Mouse (Mus musculus): ENCODE measurements at regions not wholly inside any gene's neighbourhood (a gene's known extent, or its start where the extent isn't known, plus 50 kb on each side); places are given as distances from the start of the nearest gene placed in this dataset.

DNA sequence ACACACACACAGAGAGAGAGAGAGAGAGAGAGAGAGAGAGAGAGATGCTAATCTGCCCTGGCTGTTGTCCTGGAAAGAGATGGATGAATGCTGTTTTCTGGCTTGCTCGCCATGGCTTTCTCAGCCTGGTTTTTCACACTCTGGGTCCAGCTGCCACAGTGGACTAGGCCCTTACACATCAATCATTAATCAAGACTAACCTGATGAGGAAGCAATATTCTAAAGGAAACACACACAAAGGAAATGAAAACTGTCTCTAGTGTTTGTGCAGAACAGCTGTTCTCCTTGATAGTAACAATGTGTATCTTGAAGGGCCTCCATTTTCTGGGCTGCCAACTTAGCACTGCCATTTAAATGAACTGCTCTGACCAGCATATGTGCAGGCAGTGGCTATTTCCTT is 248.9 kb upstream of the Gadl1 start:
- no peak for DNase-seq (ENCODE audit: extremely low read depth, insufficient read length, low spot score)

DNA sequence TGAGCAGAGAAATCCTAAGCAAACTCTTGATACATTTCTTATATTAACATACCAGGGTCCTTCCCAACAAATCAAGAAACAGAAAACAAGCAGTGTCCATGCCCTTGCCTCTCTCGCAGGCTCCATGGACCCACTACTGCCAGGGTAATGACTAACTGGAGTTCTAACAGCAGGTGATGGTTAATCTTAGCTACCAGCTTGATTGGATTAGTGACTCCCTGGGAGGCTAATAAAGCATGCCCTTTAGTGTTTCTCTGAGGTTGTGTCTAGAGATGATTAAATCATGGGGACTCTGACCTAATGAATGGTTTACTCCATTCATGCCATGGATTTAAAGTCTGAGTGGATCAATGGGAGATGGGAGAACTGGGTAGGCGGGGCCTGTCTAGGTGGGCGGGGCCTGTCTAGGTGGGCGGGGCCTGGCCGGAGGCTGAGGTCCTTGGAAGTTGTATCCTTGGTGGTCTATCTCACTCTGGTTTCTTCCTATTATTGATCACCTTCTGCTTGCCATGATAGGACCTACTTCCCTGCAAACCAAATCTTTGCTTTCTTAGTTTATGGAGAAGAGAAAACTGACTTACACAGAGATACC is 247.3 kb upstream of the Gadl1 start:
- no peak for DNase-seq (ENCODE audit: extremely low read depth, insufficient read length, low spot score)

GRCm38 (mm10) chr9:115665337-115666004 is 243.8 kb upstream of the Gadl1 start:
- DNase-seq (ENCODE audit: extremely low read depth, insufficient read length, low spot score) = no peak

GRCm38 (mm10) chr9:115666530-115666929 is 242.7 kb upstream of the Gadl1 start:
- DNase-seq (ENCODE audit: extremely low read depth, insufficient read length, low spot score) = no peak

DNA sequence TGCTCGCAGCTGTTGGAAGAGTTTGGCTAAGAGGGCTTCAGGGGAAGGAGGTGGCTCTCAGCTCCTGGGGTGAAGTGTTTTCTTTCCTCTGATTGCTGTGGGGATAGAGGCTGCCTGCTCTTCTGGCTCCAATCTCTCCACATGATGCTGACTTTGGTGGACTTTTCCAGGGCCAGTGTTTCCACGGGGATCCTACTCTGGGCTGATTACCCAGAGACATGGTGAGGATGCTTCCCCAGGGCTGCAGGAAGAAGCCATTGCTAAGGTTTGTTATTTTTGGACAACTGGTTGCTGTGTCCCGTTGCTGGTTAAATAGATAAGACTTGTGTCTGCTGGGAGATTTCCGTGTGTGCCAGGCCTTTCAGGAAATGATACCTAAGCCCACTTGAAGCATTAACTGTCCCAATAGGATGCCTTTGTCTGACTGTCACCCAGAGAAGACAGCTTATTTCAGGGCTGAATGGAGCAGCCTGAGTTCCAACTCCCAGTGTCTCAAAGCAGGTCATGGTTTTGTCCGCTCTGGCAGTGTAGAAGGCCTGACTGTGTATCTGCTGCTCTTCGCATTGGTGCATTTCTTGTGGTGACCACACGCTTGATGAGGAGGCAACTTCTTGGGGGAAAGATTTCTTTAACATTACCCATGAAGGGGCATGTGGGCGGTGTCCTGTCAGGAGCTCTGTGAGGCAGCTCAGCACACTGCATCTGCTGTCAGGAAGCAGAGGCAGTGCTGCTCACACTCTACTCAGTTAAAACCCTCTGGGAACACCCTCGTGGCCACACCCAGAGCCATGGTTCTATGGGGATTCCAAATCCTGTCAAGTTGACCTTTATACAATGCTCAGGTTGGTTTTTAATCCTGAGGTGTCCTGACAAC is 228.3 kb upstream of the Gadl1 start:
- DNase-seq (ENCODE audit: extremely low read depth, insufficient read length, low spot score) = no peak

DNA sequence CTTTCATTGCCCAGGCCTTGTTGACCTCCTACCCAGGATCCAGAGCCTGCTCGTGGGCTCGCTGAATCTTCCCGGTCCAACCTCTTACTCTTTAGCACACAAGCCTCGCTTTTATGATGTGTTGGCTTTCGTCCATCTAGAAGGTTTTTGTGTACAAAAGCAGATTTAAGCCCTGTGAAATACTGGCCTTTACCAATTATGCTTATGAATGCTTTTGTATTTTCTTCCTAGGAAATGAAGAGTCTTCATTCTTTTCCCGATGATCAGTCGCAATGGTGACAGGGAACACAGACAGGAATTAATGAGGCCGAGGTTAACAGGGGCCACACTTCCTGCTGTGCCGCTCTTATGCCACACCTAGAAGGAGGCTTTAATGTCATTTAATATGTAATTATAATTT is 227.4 kb upstream of the Gadl1 start:
- no peak for DNase-seq (ENCODE audit: extremely low read depth, insufficient read length, low spot score)

- DNase-seq (ENCODE audit: extremely low read depth, insufficient read length, low spot score) = no peak
Observed at GRCm38 (mm10) chr9:115683951-115684350, 225.3 kb upstream of the Gadl1 start.

GRCm38 (mm10) chr9:115686605-115687004 is 222.7 kb upstream of the Gadl1 start:
- no peak for DNase-seq (ENCODE audit: extremely low read depth, insufficient read length, low spot score)

DNA sequence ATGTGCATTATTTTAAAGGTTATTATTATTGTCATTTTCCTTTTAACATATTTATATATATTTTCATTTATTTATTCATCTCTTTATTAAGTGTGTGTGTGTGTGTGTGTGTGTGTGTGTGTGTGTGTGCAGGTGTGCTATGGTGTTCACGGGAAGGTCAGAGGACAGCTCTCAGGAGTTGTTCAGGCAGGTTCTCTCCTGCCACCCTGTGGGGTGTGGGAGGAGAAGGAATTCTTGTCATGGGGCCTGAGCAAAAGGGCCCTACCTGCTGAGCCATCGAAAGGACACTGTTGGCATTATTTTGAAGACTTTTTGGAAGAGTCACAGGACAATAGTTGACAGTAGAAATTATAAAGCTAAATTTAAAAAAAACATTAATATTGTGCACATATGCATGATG is 216.4 kb upstream of the Gadl1 start:
- DNase-seq (ENCODE audit: extremely low read depth, insufficient read length, low spot score) = no peak

DNA sequence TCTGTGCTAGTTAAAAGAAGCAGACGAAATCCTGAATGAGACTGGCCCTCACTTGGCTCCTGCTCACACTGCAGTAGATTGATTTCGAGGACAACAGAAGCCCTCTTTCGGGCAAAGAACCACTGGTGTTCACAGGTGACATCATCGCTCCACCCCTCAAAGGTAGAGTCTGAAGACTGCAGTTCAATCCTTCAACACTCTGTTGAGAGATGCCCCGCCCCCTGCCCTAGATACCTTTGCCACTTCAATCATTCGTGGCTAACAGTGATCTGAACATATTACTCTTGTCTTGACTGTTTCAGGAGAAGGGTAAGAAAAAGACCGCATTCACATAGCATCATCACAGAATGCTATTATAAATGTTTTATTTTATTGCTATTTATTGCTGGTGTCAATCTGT is 205.5 kb upstream of the Gadl1 start:
- DNase-seq (ENCODE audit: extremely low read depth, insufficient read length, low spot score) = no peak

DNA sequence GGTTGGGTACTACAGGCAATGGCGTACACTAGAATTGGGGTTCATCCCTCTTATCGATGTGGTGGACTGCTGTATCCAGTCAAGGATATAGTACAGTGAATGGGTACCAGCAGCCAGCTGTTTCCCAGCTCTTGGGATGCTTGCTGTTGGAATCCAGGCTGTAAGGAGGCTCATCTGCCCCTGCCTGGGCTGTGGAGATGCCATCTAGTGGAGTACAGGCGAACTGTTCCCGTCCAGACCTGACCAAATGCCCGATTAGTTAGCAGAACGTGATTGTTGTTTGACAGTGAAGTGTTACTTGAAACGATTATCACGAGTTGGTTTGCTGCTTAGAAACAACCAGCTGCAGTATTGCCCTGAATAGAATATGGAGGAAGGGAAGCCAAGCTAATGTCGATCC is 205.0 kb upstream of the Gadl1 start:
- no peak for DNase-seq (ENCODE audit: extremely low read depth, insufficient read length, low spot score)

DNA sequence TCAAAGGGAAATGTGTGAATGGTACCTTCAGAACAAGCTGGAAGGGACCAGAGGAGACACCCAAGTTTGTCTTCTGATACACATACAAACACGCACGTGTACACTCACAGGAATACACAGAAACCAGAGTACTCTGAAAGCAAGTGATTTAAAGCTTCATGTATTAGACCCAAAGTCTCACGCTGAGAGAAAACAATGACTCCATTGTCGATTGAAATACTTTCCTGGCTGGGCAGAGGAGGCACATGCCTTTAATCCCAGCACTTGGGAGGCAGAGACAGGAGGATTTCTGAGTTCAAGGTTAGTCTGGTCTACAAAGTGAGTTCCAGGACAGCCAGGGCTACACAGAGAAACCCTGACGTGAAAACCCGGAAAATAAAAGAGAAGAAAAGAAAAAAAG is 203.5 kb upstream of the Gadl1 start:
- DNase-seq (ENCODE audit: extremely low read depth, insufficient read length, low spot score) = no peak

- DNase-seq (ENCODE audit: extremely low read depth, insufficient read length, low spot score) = no peak
Observed at GRCm38 (mm10) chr9:115708199-115708934, 200.9 kb upstream of the Gadl1 start.

GRCm38 (mm10) chr9:115710039-115710739 is 199.1 kb upstream of the Gadl1 start:
- peak; percentile 10 for DNase-seq (ENCODE audit: extremely low read depth, insufficient read length, low spot score)

GRCm38 (mm10) chr9:115720306-115720705 is 188.9 kb upstream of the Gadl1 start:
- no peak for DNase-seq (ENCODE audit: extremely low read depth, insufficient read length, low spot score)

DNA sequence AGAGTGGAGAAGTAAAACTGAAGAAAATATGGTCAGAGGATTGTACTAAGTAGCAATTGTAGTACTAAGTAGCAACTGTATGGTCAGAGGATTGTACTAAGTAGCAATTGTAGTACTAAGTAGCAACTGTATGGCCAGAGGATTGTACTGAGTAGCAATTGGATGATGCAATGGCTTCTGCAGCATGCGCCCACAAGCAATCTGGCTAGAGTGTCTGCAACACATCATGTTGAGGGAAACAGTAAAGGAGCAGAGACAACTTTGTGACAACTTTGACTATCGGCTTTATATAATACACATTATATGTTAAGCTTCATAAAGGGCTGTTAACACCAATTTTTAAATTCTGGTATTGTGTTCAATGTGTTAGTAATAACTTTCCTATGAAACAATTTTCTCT is 188.4 kb upstream of the Gadl1 start:
- no peak for DNase-seq (ENCODE audit: extremely low read depth, insufficient read length, low spot score)

- no peak for DNase-seq (ENCODE audit: extremely low read depth, insufficient read length, low spot score)
Observed at GRCm38 (mm10) chr9:115724063-115724462, 185.2 kb upstream of the Gadl1 start.

DNA sequence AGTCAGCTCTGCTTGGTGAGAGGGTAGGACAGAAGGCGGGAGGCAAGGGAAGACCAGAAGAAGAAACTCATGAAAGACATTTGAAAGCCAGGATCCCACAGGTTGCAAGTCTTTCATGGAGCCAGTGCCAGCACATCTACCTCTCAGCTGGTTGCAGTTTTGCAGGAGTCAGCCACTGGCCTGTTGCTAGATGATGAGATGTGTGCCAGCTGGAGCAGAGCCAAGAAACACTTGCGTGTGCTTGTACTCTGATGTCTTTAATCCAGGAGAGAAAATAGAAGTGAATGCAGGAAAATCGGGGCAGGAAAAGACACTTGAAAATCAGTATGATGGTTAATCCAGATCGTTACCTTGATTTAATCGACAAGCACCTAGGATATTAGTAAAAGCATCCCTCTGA is 181.9 kb upstream of the Gadl1 start:
- DNase-seq (ENCODE audit: extremely low read depth, insufficient read length, low spot score) = no peak

GRCm38 (mm10) chr9:115731557-115731956 is 177.7 kb upstream of the Gadl1 start:
- no peak for DNase-seq (ENCODE audit: extremely low read depth, insufficient read length, low spot score)

DNA sequence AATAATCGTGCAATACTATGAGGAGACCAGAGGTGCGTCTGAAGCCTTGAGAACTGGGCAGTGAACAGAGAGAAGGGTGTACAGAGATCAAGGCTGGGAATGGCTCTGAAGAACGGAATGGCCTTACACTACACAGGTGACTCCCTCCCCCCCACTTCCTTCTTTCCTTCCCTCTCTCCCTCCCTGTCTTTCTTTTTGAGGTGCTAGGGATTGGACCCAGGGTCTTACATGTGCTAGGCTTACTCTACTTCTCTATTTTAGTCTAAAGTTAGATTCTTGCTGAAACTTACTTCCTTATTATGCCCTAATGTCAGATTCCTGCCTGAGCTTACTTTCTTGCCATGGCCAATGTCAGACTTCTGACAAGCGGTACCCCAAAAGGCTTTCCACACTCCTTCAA is 176.2 kb upstream of the Gadl1 start:
- DNase-seq (ENCODE audit: extremely low read depth, insufficient read length, low spot score) = no peak

DNA sequence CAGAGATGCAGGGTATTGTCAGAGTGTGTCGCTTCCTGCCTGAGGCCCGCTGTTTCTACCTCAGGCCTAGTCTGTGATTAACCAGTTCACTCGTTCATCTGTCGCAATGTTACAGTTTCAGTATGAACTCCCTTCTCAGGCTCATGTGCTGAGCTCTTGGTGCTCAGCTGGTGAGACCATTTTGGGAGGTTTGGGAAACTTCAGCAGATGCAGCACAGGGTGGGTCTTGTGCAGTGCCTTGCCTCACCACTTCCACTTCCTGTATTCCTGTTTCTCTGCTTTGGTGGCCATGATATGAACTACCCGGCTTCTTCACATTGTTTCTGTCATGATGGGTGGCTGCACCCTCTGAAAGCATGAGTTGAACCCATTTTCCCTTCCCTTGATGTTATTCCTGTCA is 169.3 kb upstream of the Gadl1 start:
- DNase-seq (ENCODE audit: extremely low read depth, insufficient read length, low spot score) = no peak

Data from 3134 (cell line).